Mouse (Mus musculus) intestine, embryonic 14.5 days (tissue): ENCODE measurements around the gene Atp13a4. TPM values are rescaled to one million over a fixed set of nuclear protein-coding genes. Genes with fewer than 3 reads are reported as not detected.

Experiments
- ATAC-seq: fragments of 200-750 bp; cut with Nextera tagmentation; replicated peaks from 2 replicates; pipeline ENCODE4 v1.8.0; 2017; ENCODE audit warnings: low read depth, moderate number of reproducible peaks, moderate TSS enrichment, moderate library complexity; ENCODE audit not compliant: low FRiP score, low TSS enrichment
- DNase-seq: peaks from one replicate; pipeline ENCODE4 v3.0.0-alpha.2; 2018; ENCODE audit warnings: low spot score
- H3K27ac ChIP-seq: fragments of 300-500 bp; sonication (generic); 2 replicates; pipeline ENCODE4 v1.5.1; 2014; ENCODE audit warnings: low read depth, mild to moderate bottlenecking, control low read depth
- H3K27me3 ChIP-seq: fragments of 300-500 bp; sonication (generic); replicated peaks from 2 replicates; pipeline ENCODE4 v1.6.1; 2014; ENCODE audit warnings: low read length, control low read depth; ENCODE audit not compliant: control insufficient read depth, insufficient read depth
- H3K36me3 ChIP-seq: fragments of 300-500 bp; sonication (generic); 2 replicates; pipeline ENCODE4 v1.6.1; 2014; ENCODE audit warnings: low read length, control low read depth; ENCODE audit not compliant: control insufficient read depth, insufficient read depth
- H3K4me1 ChIP-seq: fragments of 300-500 bp; sonication (generic); replicated peaks from 2 replicates; pipeline ENCODE4 v1.6.1; 2014; ENCODE audit warnings: low read length, control low read depth, mixed read lengths; ENCODE audit not compliant: control insufficient read depth, insufficient read depth
- H3K4me2 ChIP-seq: fragments of 300-500 bp; sonication (generic); 2 replicates; pipeline ENCODE4 v1.6.1; 2014; ENCODE audit warnings: low read length
- H3K4me3 ChIP-seq: fragments of 300-500 bp; sonication (generic); 2 replicates; pipeline ENCODE4 v1.5.1; 2014; ENCODE audit warnings: low read depth, low read length, control low read depth, mixed read lengths
- H3K9ac ChIP-seq: fragments of 300-500 bp; sonication (generic); 2 replicates; pipeline ENCODE4 v1.6.1; 2014; ENCODE audit warnings: mild to moderate bottlenecking, low read length
- H3K9me3 ChIP-seq: fragments of 300-500 bp; sonication (generic); 2 replicates; pipeline ENCODE4 v1.6.1; 2016; ENCODE audit warnings: low read length, control low read depth; ENCODE audit not compliant: control insufficient read depth
- WGBS: fragments of 180-500 bp; shearing (Covaris S2); extraction: QIAGEN DNeasy Blood & Tissue Kit; methylation state at CpG from one replicate; pipeline ENCODE4 v1.1.7; 2014; 5-methylcytosine and 5-hydroxymethylcytosine counted together
- polyA plus RNA-seq: library from polyadenylated mRNA; unstranded; fragments of >200 nt; fragmentation: Nextera tagmentation; extraction: Ambion mirVana; gene quantifications from 2 replicates; pipeline ENCODE4 v1.2.1, GENCODE M21; 2014

Atp13a4 gene
- polyA plus RNA-seq, 1 experiment from 2014 or later: 0.30 TPM

GRCm38 (mm10) chr16:29453282-29453681 lies 91.4 kb downstream of the Atp13a4 start:
- no peaks in the 10 kb centered on the region for H3K4me1 ChIP-seq
- H3K4me2 ChIP-seq: no peak overlapping the region
- no peaks in the 10 kb centered on the region for H3K27me3 ChIP-seq
- H3K27ac ChIP-seq: no peak overlapping the region
- WGBS: 66% methylated on average over 6 of the region's 6 CpGs
- no peak overlapping the region for H3K9ac ChIP-seq
- DNase-seq: no peak
- H3K36me3 ChIP-seq: no peaks in the 10 kb centered on the region
- ATAC-seq: no peak
- H3K9me3 ChIP-seq: no peaks in the 10 kb centered on the region
- H3K4me3 ChIP-seq: no peak overlapping the region

- no peak overlapping the region for H3K27ac ChIP-seq
- H3K36me3 ChIP-seq: no peaks in the 10 kb centered on the region
- 43% methylated on average over 3 of the region's 3 CpGs for WGBS
- H3K27me3 ChIP-seq: no peaks in the 10 kb centered on the region
- ATAC-seq (no peak), DNase-seq (peak; percentile 59)
- no peak overlapping the region for H3K9ac ChIP-seq
- H3K4me1 ChIP-seq: no peaks in the 10 kb centered on the region
- no peak overlapping the region for H3K4me2 ChIP-seq
- H3K9me3 ChIP-seq: no peaks in the 10 kb centered on the region
- H3K4me3 ChIP-seq: no peak overlapping the region
These were observed 93.0 kb downstream of the Atp13a4 start for GRCm38 (mm10) chr16:29451706-29452105.

- Histone ChIP-seq H3K27ac (no peak overlapping the region), H3K36me3 (no peaks in the 10 kb centered on the region), H3K9me3 (no peaks in the 10 kb centered on the region), H3K4me2 (no peak overlapping the region), H3K4me3 (no peak overlapping the region), H3K9ac (no peak overlapping the region), H3K27me3 (no peaks in the 10 kb centered on the region), H3K4me1 (peaks cover 3% of the 10 kb centered on the region; the same call in 1 of the 2 replicates)
- ATAC-seq: no peak
- DNase-seq: no peak
- WGBS: 70% methylated on average over 3 of the region's 3 CpGs
These were observed 102.5 kb downstream of the Atp13a4 start for GRCm38 (mm10) chr16:29442126-29442525.

- Histone ChIP-seq H3K9me3 (no peaks in the 10 kb centered on the region), H3K4me2 (no peak overlapping the region), H3K27ac (no peak overlapping the region), H3K4me3 (no peak overlapping the region), H3K9ac (no peak overlapping the region), H3K27me3 (no peaks in the 10 kb centered on the region), H3K36me3 (no peaks in the 10 kb centered on the region), H3K4me1 (peaks cover 3% of the 10 kb centered on the region; the same call in 1 of the 2 replicates)
- no peak for DNase-seq
- WGBS: 65% methylated on average over 9 of the region's 10 CpGs
- ATAC-seq: no peak
These were observed 103.2 kb downstream of the Atp13a4 start for GRCm38 (mm10) chr16:29441405-29441985.

- H3K4me3 ChIP-seq: no peak overlapping the region
- DNase-seq (no peak), ATAC-seq (no peak)
- no peak overlapping the region for H3K9ac ChIP-seq
- peaks cover 3% of the 10 kb centered on the region; the same call in 1 of the 2 replicates for H3K4me1 ChIP-seq
- no peak overlapping the region for H3K4me2 ChIP-seq
- H3K27ac ChIP-seq: no peak overlapping the region
- H3K9me3 ChIP-seq: no peaks in the 10 kb centered on the region
- no peaks in the 10 kb centered on the region for H3K27me3 ChIP-seq
- H3K36me3 ChIP-seq: no peaks in the 10 kb centered on the region
- 72% methylated on average over 5 of the region's 5 CpGs for WGBS
These were observed 106.6 kb downstream of the Atp13a4 start for GRCm38 (mm10) chr16:29438045-29438444.

GRCm38 (mm10) chr16:29435746-29436145 lies 108.9 kb downstream of the Atp13a4 start:
- Histone ChIP-seq H3K27ac (no peak overlapping the region), H3K9ac (no peak overlapping the region), H3K9me3 (no peaks in the 10 kb centered on the region), H3K36me3 (no peaks in the 10 kb centered on the region), H3K4me3 (no peak overlapping the region), H3K27me3 (no peaks in the 10 kb centered on the region), H3K4me1 (no peaks in the 10 kb centered on the region), H3K4me2 (no peak overlapping the region)
- DNase-seq (no peak), ATAC-seq (no peak)
- WGBS: 63% methylated on average over 6 of the region's 6 CpGs

GRCm38 (mm10) chr16:29434712-29435111 lies 110.0 kb downstream of the Atp13a4 start:
- H3K36me3 ChIP-seq: no peaks in the 10 kb centered on the region
- no peaks in the 10 kb centered on the region for H3K27me3 ChIP-seq
- DNase-seq (peak; percentile 63), ATAC-seq (peak; percentile 70)
- H3K9ac ChIP-seq: no peak overlapping the region
- H3K4me2 ChIP-seq: no peak overlapping the region
- no peaks in the 10 kb centered on the region for H3K9me3 ChIP-seq
- no peaks in the 10 kb centered on the region for H3K4me1 ChIP-seq
- 17% methylated on average over 5 of the region's 5 CpGs for WGBS
- no peak overlapping the region for H3K4me3 ChIP-seq
- no peak overlapping the region for H3K27ac ChIP-seq

- no peak overlapping the region for H3K9ac ChIP-seq
- no peaks in the 10 kb centered on the region for H3K27me3 ChIP-seq
- H3K27ac ChIP-seq: no peak overlapping the region
- no peaks in the 10 kb centered on the region for H3K36me3 ChIP-seq
- no peak overlapping the region for H3K4me3 ChIP-seq
- no peak for ATAC-seq
- H3K9me3 ChIP-seq: no peaks in the 10 kb centered on the region
- no peak for DNase-seq
- 87% methylated on average over 6 of the region's 6 CpGs for WGBS
- H3K4me1 ChIP-seq: no peaks in the 10 kb centered on the region
- no peak overlapping the region for H3K4me2 ChIP-seq
These were observed 129.8 kb downstream of the Atp13a4 start for GRCm38 (mm10) chr16:29414822-29415221.

- DNase-seq (no peak), ATAC-seq (no peak)
- WGBS: 93% methylated on average over 10 of the region's 10 CpGs
- no peak overlapping the region for H3K4me2 ChIP-seq
- no peaks in the 10 kb centered on the region for H3K9me3 ChIP-seq
- H3K4me3 ChIP-seq: no peak overlapping the region
- H3K27ac ChIP-seq: no peak overlapping the region
- no peaks in the 10 kb centered on the region for H3K36me3 ChIP-seq
- H3K9ac ChIP-seq: no peak overlapping the region
- H3K4me1 ChIP-seq: no peaks in the 10 kb centered on the region
- H3K27me3 ChIP-seq: no peaks in the 10 kb centered on the region
These were observed 137.3 kb downstream of the Atp13a4 start for GRCm38 (mm10) chr16:29407319-29407718.
